Mouse (Mus musculus) embryonic fibroblast, embryonic 13.5 days (primary cell): ENCODE measurements around the gene Wdr18. TPM values are rescaled to one million over a fixed set of nuclear protein-coding genes. Genes with fewer than 3 reads are reported as not detected.

Experiments
- H3K27ac ChIP-seq: 2 replicates; pipeline ENCODE4 v1.5.1; 2012; ENCODE audit warnings: low read length, control low read depth, inconsistent platforms; ENCODE audit not compliant: insufficient read depth
- H3K4me1 ChIP-seq: 2 replicates; pipeline ENCODE4 v1.6.1; 2011; ENCODE audit warnings: low read length; ENCODE audit not compliant: control insufficient read depth, insufficient read depth
- H3K4me3 ChIP-seq: 2 replicates; pipeline ENCODE4 v1.5.1; 2011; ENCODE audit warnings: mild to moderate bottlenecking, control low read depth, low read length; ENCODE audit not compliant: insufficient read depth
- CTCF ChIP-seq: IDR thresholded peaks from 2 replicates; pipeline ENCODE4 v1.5.1; 2011; ENCODE audit warnings: mild to moderate bottlenecking, control low read depth, low read length, moderate library complexity, borderline replicate concordance; ENCODE audit not compliant: insufficient read depth
- POLR2A ChIP-seq: IDR thresholded peaks from 2 replicates; pipeline ENCODE4 v1.6.1; 2011; ENCODE audit warnings: low read depth, mild to moderate bottlenecking, control low read depth, low read length, moderate library complexity
- polyA plus RNA-seq: library from polyadenylated mRNA; stranded (reverse); fragments of >200 nt; gene quantifications from 2 replicates; pipeline ENCODE4 v1.2.4, GENCODE M21; 2011; ENCODE audit warnings: low read depth; ENCODE audit not compliant: missing spikeins, insufficient read length

Wdr18 gene
- polyA plus RNA-seq, 1 experiment, result 29.3 TPM

DNA sequence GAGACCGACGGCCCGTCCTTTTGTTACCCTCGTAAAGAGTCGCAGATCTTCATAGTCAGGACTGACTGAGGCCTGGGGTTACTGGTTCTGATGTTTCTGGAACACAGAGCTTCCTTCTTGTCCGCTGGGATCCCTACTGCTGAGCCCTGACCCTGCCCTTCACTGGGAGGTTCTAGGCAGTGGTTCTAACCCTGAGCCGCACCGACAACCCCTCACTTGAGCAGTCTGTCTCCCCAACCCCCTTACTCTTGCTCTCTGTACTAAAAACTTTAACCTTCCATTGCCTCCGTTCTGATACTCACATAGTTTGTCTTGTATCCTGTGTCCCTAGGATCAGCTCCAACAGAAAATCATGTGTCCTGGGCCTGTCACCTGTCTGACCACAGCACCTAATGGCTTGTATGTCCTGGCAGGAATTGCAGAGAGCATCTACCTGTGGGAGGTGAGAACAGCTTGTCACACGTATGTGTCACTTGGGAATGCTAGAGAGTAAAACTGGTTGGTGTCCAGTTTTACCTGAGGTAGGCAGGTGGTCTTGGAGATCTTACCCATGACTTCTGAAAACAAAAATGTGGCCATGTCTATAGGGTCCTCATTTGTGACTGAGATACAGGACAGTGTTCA lies 831 bp downstream of the Wdr18 start:
- peaks cover 5% of the 10 kb centered on the region for H3K4me1 ChIP-seq
- peak overlapping the region; percentile 79 for H3K4me3 ChIP-seq
- TF ChIP-seq CTCF, result no peak
- TF ChIP-seq POLR2A, result no peak
- no peak overlapping the region for H3K27ac ChIP-seq

DNA sequence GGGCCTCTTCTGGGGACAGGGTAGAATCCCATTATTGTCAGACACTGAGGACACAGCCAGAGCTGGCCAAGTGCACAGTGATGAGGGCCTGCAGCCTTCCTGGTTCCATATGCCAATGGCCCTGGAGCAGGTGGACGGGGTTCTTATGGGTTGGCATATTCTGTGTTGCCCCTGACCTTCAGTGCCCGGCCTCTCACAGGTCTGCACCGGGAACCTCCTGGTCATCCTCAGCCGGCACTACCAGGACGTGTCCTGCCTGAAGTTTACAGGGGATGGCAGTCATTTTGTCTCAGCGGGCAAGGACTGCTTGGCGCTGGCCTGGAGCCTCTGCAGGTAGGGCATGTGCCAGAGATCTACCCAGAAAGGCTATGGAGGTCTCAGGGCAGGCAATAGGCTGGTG lies 4.8 kb downstream of the Wdr18 start:
- TF ChIP-seq CTCF (no peak), POLR2A (no peak)
- Histone ChIP-seq H3K27ac (no peak overlapping the region), H3K4me3 (no peak overlapping the region), H3K4me1 (peaks cover 5% of the 10 kb centered on the region)

DNA sequence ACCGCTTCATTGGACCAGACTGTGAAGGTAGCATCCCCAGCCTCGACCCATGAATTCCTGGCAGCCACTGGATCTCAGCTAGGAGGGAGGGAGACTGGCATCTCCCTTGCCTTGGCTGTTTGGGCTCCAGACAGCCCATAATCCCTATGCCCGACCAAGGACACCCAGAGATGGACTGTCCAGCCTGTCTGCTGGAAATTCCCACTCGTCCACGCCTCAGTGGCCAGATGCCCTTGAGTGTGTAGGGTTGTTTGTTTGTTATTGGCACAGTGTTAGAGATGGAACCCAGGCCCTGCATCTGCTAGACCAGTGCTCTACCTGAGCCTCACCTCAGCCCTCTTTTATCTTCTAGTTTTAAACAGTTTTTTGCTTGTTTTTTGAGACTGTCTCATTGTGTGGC lies 5.4 kb downstream of the Wdr18 start:
- Histone ChIP-seq H3K27ac (no peak overlapping the region), H3K4me3 (no peak overlapping the region), H3K4me1 (peaks cover 5% of the 10 kb centered on the region)
- TF ChIP-seq POLR2A (no peak), CTCF (no peak)

DNA sequence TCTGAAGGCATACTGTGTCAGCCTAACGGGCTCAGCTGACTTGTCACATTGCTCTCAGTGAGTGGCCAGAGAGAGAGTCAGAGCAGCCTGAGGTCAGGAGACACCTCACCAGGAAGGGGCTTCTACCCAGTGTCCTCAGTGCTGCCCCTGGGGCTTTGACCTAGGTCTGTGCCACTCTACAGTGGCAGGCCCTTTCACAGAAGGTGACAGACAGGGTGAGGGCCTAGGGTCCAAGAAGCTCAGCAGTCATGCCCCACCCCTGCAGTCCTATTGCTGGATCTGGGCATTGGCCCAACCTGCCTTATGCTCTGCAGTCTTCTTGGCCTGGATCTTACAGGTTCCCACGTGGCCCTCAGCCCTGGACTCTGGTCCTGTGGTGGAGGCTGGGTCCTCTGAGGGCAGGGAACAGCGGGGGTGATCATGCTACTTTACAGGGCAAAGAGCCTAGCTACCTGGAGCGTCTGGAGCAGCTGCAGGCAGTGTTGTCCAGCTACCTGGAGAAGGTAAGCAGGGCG lies 7.0 kb downstream of the Wdr18 start:
- no peaks in the 10 kb centered on the region for H3K4me1 ChIP-seq
- H3K4me3 ChIP-seq, result no peak overlapping the region
- TF ChIP-seq CTCF (no peak), POLR2A (no peak)

DNA sequence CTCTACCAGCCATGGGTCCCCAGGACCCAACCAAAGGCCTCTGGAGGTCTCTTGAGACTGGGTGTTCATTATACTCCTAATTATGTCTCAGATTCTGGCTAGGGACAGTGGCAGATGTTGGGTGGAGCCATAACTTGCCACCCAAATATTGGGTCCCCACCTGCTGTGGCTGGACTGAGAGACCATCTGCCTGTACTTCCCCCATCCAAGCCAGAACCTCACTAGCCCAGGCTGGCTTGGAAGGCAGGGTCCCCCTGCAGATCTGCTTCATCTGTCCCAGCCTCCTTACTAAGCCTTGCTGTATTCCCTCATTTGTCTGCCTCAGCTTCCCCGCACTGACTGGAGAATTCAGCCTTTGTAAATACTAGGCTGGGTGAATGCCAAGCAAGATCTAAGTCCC lies 8.2 kb downstream of the Wdr18 start:
- Histone ChIP-seq H3K4me1 (no peaks in the 10 kb centered on the region), H3K4me3 (no peak overlapping the region), H3K27ac (no peak overlapping the region)
- no peak for TF ChIP-seq CTCF

More for the DNA sequence above, 7.0 kb downstream of the Wdr18 start:
- no peak overlapping the region for H3K27ac ChIP-seq

DNA sequence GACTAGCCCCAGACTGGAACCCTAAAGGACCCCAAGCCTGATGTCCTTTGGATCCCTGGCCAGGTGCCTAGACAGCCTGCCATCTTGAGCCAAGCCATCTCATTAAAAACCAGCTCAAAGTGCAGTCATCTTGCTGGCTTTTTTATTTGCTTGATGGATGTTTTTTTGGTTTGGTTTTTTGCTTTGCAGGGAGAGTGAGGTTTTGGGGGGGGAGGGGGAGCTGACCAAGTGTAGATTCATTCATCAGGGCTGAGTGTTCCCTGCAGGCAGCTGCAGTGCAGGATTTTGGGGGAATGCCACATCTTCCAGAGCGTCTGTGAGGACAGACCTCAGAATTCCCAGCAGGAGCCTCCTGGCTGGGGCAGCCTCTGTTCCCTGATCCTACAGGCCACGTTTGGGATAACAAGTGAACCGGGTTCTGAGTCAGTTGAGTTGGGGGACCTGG lies 9.2 kb downstream of the Wdr18 start:
- no peak; the same call in 1 of the 2 replicates for TF ChIP-seq POLR2A
- no peak for TF ChIP-seq CTCF
- H3K4me1 ChIP-seq, result no peaks in the 10 kb centered on the region
- no peak overlapping the region for H3K4me3 ChIP-seq
- no peak overlapping the region for H3K27ac ChIP-seq

DNA sequence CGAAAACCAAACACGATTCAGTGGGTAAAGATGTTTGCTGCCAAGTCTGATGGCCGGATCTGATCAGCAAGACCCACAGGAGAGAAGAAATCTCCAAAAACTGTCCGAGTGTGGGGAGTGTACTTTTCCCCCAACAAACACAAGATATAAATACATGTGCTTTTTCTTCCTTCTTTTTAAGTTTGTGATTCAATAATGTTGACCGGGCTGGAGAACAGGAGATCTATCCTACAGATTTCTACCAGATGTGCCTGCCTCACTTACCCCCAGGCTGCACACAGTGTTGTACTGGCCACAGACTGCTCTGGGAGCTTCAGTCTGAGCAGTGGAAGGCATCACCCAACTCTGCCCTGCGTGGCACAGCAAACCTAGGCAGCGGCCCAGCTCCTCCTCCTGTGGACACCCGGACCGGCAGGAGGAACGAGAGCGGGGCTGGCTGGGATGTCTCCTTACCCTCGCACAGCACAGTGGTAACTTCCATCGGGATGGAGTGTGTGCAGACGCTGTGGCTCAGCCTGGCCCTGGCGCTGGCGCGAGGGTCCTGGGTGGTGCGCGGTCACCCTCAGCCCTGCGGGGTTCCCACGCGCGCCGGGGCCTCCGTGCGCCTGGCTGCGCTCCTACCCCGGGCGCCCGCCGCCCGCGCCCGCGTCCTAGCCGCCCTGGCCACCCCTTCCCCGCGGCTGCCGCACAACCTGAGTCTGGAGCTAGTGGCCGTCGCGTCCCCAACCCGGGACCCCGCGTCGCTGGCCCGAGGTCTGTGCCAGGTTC lies 10.6 kb downstream of the Wdr18 start, which contains the start of gene Grin3b:
Gene Grin3b, plus strand, starts transcription at position 301 of the 768 bp plus-strand sequence.
- TF ChIP-seq CTCF (no peak), POLR2A (no peak)
- H3K27ac ChIP-seq, result no peak within 1 kb of the TSS
- H3K4me1 ChIP-seq, result no peaks in the 10 kb centered on the region
- no peak within 1 kb of the TSS for H3K4me3 ChIP-seq

DNA sequence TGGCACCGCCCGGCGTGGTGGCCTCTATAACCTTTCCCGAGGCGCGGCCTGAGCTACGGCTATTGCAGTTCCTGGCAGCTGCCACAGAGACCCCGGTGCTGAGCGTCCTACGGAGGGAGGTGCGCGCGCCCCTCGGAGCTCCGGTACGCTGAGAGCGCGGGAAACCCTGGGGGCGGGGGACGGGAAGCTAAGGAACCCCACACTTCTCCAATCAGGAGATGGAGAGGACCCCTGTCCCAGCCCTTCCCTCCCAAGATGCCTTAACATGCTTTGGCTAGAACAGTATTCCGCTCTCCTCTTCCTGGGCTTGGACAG lies 11.2 kb downstream of the Wdr18 start:
- H3K4me3 ChIP-seq, result no peak overlapping the region

DNA sequence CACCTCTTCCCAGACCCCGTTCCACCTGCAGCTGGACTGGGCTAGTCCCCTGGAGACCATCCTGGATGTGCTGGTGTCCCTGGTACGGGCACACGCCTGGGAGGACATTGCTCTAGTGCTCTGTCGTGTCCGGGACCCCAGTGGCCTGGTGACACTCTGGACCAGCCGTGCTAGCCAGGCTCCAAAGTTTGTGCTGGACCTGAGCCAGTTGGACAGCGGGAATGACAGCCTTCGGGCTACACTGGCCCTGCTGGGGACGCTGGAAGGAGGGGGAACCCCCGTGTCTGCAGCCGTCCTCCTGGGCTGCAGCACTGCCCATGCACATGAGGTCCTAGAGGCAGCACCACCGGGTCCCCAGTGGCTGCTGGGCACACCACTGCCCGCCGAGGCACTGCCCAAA lies 12.9 kb downstream of the Wdr18 start:
- TF ChIP-seq CTCF (no peak), POLR2A (no peak)
- H3K4me1 ChIP-seq, result no peaks in the 10 kb centered on the region
- no peak overlapping the region for H3K27ac ChIP-seq
- H3K4me3 ChIP-seq, result no peak overlapping the region

More for the DNA sequence above, 11.2 kb downstream of the Wdr18 start:
- Histone ChIP-seq H3K4me1 (no peaks in the 10 kb centered on the region), H3K27ac (no peak overlapping the region)
- TF ChIP-seq CTCF (no peak), POLR2A (no peak)

DNA sequence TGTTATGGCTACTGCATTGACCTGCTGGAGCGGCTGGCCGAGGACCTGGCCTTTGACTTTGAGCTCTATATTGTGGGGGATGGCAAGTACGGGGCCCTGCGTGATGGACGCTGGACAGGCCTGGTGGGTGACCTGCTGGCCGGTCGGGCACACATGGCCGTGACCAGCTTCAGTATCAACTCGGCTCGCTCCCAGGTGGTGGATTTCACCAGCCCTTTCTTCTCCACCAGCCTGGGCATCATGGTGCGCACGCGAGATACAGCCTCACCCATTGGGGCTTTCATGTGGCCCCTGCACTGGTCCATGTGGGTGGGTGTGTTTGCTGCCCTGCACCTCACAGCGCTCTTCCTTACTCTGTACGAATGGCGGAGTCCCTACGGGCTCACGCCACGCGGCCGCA lies 14.1 kb downstream of the Wdr18 start:
- H3K4me1 ChIP-seq, result no peaks in the 10 kb centered on the region
- no peak overlapping the region for H3K4me3 ChIP-seq
- H3K27ac ChIP-seq, result no peak overlapping the region
- TF ChIP-seq POLR2A, result no peak
